Mouse (Mus musculus) limb, embryonic 15.5 days (tissue): ENCODE data around the gene Hist2h2ac. TPM values are rescaled to one million over a fixed set of nuclear protein-coding genes. Genes with fewer than 3 reads are reported as not detected.

Experiments used
- ATAC-seq: fragments of 200-750 bp; cut with Nextera tagmentation; 2 replicates; pipeline ENCODE4 v1.8.0; 2017; ENCODE audit warnings: low read depth, moderate TSS enrichment; ENCODE audit not compliant: insufficient number of reproducible peaks, low FRiP score, low TSS enrichment
- H3K27ac ChIP-seq: fragments of 300-500 bp; sonication (generic); 2 replicates; pipeline ENCODE4 v1.5.1; 2015; ENCODE audit warnings: moderate library complexity, mild to moderate bottlenecking, inconsistent platforms
- H3K27me3 ChIP-seq: fragments of 300-500 bp; sonication (generic); 2 replicates; pipeline ENCODE4 v1.6.1; 2015; ENCODE audit warnings: inconsistent platforms
- H3K36me3 ChIP-seq: fragments of 300-500 bp; sonication (generic); 2 replicates; pipeline ENCODE4 v1.6.1; 2015; ENCODE audit warnings: inconsistent platforms
- H3K4me1 ChIP-seq: fragments of 300-500 bp; sonication (generic); 2 replicates; pipeline ENCODE4 v1.6.1; 2015; ENCODE audit warnings: inconsistent platforms
- H3K4me2 ChIP-seq: fragments of 300-500 bp; sonication (generic); 2 replicates; pipeline ENCODE4 v1.6.1; 2015; ENCODE audit warnings: mild to moderate bottlenecking, inconsistent platforms
- H3K4me3 ChIP-seq: fragments of 300-500 bp; sonication (generic); 2 replicates; pipeline ENCODE4 v1.5.1; 2015; ENCODE audit warnings: mild to moderate bottlenecking, inconsistent platforms
- H3K9ac ChIP-seq: fragments of 300-500 bp; sonication (generic); 2 replicates; pipeline ENCODE4 v1.6.1; 2015; ENCODE audit warnings: inconsistent platforms
- H3K9me3 ChIP-seq: fragments of 300-500 bp; sonication (generic); 2 replicates; pipeline ENCODE4 v1.6.1; 2016; ENCODE audit warnings: inconsistent platforms
- WGBS: fragments of 180-500 bp; shearing (Covaris S2); methylation state at CpG from one replicate; pipeline ENCODE4 v1.1.7; 2015; 5-methylcytosine and 5-hydroxymethylcytosine counted together
- microRNA-seq: library from miRNA; unstranded; fragments of <30 nt; microRNA quantifications from one replicate; pipeline ENCODE4, GENCODE M21; 2016
- polyA plus RNA-seq: library from polyadenylated mRNA; unstranded; fragments of >200 nt; fragmentation: Nextera tagmentation; extraction: Ambion mirVana; gene quantifications from 2 replicates; pipeline ENCODE4 v1.2.1, GENCODE M21; 2015

Hist2h2ac gene
- polyA plus RNA-seq, 1 experiment from 2014 or later, result 8.7 TPM

DNA sequence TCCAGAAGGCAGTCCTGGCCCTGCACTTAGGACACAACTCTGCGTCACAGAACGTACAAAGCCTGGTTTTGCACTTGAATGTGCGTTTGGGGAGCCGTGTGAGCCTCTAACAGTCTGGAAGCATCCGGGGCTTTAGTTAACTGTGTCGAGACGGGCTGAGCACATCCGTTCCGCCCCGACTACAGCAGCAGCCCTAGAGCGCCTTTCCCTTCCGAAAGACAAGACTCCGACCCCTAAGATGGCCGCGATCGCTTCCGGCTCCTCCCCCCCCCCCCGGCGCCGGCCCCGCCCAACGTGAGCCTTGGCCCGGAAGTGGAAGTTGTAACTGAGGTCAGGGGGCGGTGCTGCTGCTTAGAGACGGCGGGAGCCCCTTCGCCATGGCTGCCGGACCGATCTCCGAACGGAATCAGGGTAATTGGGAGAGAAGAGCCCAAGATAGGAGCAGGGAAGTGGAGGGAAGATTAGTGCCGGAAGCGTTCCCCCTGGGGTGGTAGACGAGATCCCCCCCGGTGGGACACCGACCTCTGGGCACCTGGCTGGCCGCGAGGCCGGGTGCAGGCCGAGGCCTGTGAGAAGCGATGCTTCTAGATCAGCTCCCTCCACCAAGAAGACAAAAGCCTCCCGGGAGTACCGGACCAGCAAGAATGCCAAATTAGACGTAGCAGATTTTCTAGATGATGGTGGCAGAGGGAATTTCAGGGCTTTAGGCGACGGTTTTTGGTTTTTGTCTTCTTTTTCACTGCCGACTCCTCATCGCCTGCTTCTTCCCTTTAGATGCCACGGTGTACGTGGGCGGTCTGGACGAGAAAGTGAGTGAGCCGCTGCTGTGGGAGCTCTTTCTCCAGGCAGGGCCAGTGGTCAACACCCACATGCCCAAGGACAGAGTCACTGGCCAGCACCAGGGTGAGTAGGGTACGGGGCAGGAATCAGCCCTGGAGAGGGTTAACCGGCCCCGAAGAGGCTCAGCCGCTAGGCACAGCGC lies 48.2 kb downstream of the Hist2h2ac start, which contains the start of gene Sf3b4:
Gene Sf3b4, plus strand, starts transcription at position 136 of the 982 bp plus-strand sequence.
- Histone ChIP-seq H3K9me3 (no peaks in the 10 kb centered on the region), H3K4me1 (peaks cover 28% of the 10 kb centered on the region), H3K9ac (peak within 1 kb of the TSS; percentile 83), H3K27ac (peak within 1 kb of the TSS; percentile 99), H3K4me3 (peak within 1 kb of the TSS; percentile 88), H3K4me2 (peak within 1 kb of the TSS; percentile 91), H3K27me3 (no peaks in the 10 kb centered on the region), H3K36me3 (peaks cover 57% of the 10 kb centered on the region)
- under 1% methylated on average over 57 of the region's 58 CpGs for WGBS
- peak; percentile 91 for ATAC-seq

DNA sequence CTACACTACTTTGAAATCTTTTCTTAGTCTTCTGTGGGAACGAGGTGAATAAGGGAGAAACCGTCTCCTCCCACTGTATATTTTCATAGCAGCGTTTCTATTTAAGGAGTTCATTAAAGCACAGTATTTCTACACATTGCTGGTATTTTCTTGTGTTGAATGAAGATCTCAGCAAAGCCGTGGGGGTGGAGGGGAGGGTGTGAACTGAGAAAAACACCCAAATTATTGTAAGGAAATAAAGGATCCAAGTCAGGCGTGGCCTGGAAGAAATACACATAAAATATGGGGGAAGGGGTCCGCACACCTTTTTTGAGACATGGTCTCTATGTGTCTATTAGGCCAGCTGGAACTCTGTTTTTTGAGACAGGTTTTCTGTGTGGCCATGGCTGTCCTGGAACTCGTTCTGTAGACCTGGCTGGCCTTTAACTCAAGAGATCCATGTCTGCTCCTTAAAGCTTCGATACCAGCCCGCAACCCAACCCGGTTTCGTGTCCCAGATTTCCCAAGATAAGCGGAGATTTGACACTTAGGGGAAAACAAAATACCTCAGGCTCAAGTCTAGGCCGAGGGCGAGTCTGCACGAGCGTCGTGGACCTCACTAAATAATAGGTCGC lies 49.0 kb downstream of the Hist2h2ac start:
- H3K4me1 ChIP-seq, result peaks cover 28% of the 10 kb centered on the region
- H3K9ac ChIP-seq, result peak overlapping the region; percentile 74
- H3K4me2 ChIP-seq, result peak overlapping the region; percentile 91
- H3K27me3 ChIP-seq, result no peaks in the 10 kb centered on the region
- H3K36me3 ChIP-seq, result peaks cover 52% of the 10 kb centered on the region
- no peaks in the 10 kb centered on the region for H3K9me3 ChIP-seq
- ATAC-seq, result no peak; the same call in 1 of the 2 replicates
- 16% methylated on average over 18 of the region's 18 CpGs for WGBS
- peak overlapping the region; percentile 88 for H3K4me3 ChIP-seq
- H3K27ac ChIP-seq, result peak overlapping the region; percentile 99

DNA sequence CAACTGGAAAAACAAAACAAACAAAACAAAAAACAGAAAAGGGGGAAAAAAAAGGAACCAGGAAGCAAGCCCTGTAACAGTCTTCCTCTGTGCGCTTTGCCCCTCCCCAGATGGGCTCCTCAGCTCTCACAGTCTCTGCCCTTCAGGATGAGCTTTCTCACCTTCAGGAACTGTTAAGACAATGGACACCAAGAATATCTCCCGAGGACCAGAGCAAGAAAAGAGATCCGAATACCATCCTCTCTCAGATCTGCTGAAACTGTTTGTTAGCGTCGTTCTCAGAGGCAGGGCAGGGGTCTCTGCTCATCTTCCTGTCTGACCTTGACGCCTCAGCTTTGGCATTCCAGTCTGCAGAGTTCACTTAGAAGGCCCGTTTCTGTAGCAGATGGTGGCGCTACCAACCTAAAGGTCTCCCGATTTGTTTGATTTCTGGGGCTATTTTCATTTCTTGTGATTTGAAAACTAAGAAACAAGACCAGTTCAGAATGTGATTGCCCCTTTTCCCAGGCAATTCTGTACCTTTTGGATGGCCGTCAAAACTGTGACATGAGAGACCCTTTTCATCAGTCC lies 49.6 kb downstream of the Hist2h2ac start:
- Histone ChIP-seq H3K36me3 (peaks cover 45% of the 10 kb centered on the region), H3K4me3 (peak overlapping the region; percentile 88), H3K4me2 (peak overlapping the region; percentile 91), H3K9me3 (no peaks in the 10 kb centered on the region), H3K9ac (no peak overlapping the region), H3K27me3 (no peaks in the 10 kb centered on the region), H3K27ac (peak overlapping the region; percentile 99), H3K4me1 (peaks cover 28% of the 10 kb centered on the region)
- 71% methylated on average over 10 of the region's 10 CpGs for WGBS
- no peak for ATAC-seq

Small RNA genes lying within 50 kb of the gene (microRNA-seq; reads per million reads assigned to microRNA genes)
- not detected for gene Gm44492
- gene Gm47311, result not detected
- not detected for gene Gm47313

Other genes starting within 250 kb of the Hist2h2ac start
- 35.2 and 39.2 TPM in 2 replicates for gene Plekho1, start 224.9 kb downstream of the Hist2h2ac start, polyA plus RNA-seq
- 35.8 and 37.0 TPM in 2 replicates for gene Vps45, start 162.4 kb downstream of the Hist2h2ac start, polyA plus RNA-seq
- 21.0 and 24.7 TPM in 2 replicates for gene Otud7b, start 116.4 kb downstream of the Hist2h2ac start, polyA plus RNA-seq
- 33.5 and 33.6 TPM in 2 replicates for gene Mtmr11, start 58.9 kb downstream of the Hist2h2ac start, polyA plus RNA-seq
- 148 TPM in 2 replicates for gene Sf3b4, start 48.5 kb downstream of the Hist2h2ac start, polyA plus RNA-seq
- gene Sv2a, start 39.7 kb downstream of the Hist2h2ac start, polyA plus RNA-seq, result 2.7 and 3.0 TPM in 2 replicates
- gene Bola1, start 1.2 kb downstream of the Hist2h2ac start, polyA plus RNA-seq, result 45.2 and 46.0 TPM in 2 replicates
- not detected in 2 replicates for gene Hist2h2ab, start 1.0 kb downstream of the Hist2h2ac start, polyA plus RNA-seq
- gene Hist2h2be, start 239 bp upstream of the Hist2h2ac start, polyA plus RNA-seq, result 5.3 and 5.4 TPM in 2 replicates
- gene Hist2h3c2, start 18.2 kb upstream of the Hist2h2ac start, polyA plus RNA-seq, result 3.5 and 4.1 TPM in 2 replicates
- 27.0 and 35.1 TPM in 2 replicates for gene Hist2h2aa2, start 19.4 kb upstream of the Hist2h2ac start, polyA plus RNA-seq
- gene Hist2h2aa1, start 24.6 kb upstream of the Hist2h2ac start, polyA plus RNA-seq, result 21.8 and 24.8 TPM in 2 replicates
- gene Hist2h3c1, start 25.8 kb upstream of the Hist2h2ac start, polyA plus RNA-seq, result 0.13 and 0.60 TPM in 2 replicates
- gene Hist2h4, start 42.4 kb upstream of the Hist2h2ac start, polyA plus RNA-seq, result 3.9 and 11.4 TPM in 2 replicates
- 37.0 and 53.8 TPM in 2 replicates for gene Hist2h3b, start 47.8 kb upstream of the Hist2h2ac start, polyA plus RNA-seq
- gene Hist2h2bb, start 48.9 kb upstream of the Hist2h2ac start, polyA plus RNA-seq, result 5.2 and 10.7 TPM in 2 replicates
- gene Fcgr1, start 73.1 kb upstream of the Hist2h2ac start, polyA plus RNA-seq, result 2.6 and 3.5 TPM in 2 replicates
- gene BC107364, start 231.4 kb upstream of the Hist2h2ac start, polyA plus RNA-seq, result 0.22 and 0.55 TPM in 2 replicates